Mouse (Mus musculus): Measurements from ENCODE around the gene Tmem132e. TPM values are rescaled to one million over a fixed set of nuclear protein-coding genes. Genes with fewer than 3 reads are reported as not detected.

The Tmem132e gene
- polyA plus RNA-seq, 1 experiment from 2014 or later, result 2.9 TPM

- Histone ChIP-seq H3K4me1 (ENCODE audit: control insufficient read depth, insufficient read depth, low read depth, low read length) (peaks cover 8% of the 10 kb centered on the region), H3K4me2 (ENCODE audit: low read length) (no peak overlapping the region), H3K4me3 (ENCODE audit: low read length) (no peak overlapping the region), H3K27me3 (replicated peaks; ENCODE audit: control insufficient read depth, insufficient read depth, low read length) (no peaks in the 10 kb centered on the region), H3K36me3 (ENCODE audit: control insufficient read depth, insufficient read depth, low read length) (no peaks in the 10 kb centered on the region), H3K9me3 (ENCODE audit: control insufficient read depth, low read length) (no peaks in the 10 kb centered on the region), H3K9ac (ENCODE audit: low read depth, low read length) (no peak overlapping the region), H3K27ac (ENCODE audit: low read depth, low read length) (no peak overlapping the region)
- WGBS, result 20% methylated on average over 9 of the region's 9 CpGs
- peak; percentile 50; the same call in 1 of the 2 replicates for ATAC-seq
Observed at GRCm38 (mm10) chr11:82418337-82419041, 29.8 kb downstream of the Tmem132e start.

GRCm38 (mm10) chr11:82421909-82422308 lies 33.2 kb downstream of the Tmem132e start:
- no peak for ATAC-seq
- Histone ChIP-seq H3K27me3 (replicated peaks; ENCODE audit: control insufficient read depth, insufficient read depth, low read length) (no peaks in the 10 kb centered on the region), H3K9me3 (ENCODE audit: control insufficient read depth, low read length) (no peaks in the 10 kb centered on the region), H3K27ac (ENCODE audit: low read depth, low read length) (no peak overlapping the region), H3K4me3 (ENCODE audit: low read length) (no peak overlapping the region), H3K9ac (ENCODE audit: low read depth, low read length) (no peak overlapping the region), H3K36me3 (ENCODE audit: control insufficient read depth, insufficient read depth, low read length) (no peaks in the 10 kb centered on the region), H3K4me2 (ENCODE audit: low read length) (no peak overlapping the region), H3K4me1 (ENCODE audit: control insufficient read depth, insufficient read depth, low read depth, low read length) (peaks cover 4% of the 10 kb centered on the region; the same call in 1 of the 2 replicates)
- 56% methylated on average over 5 of the region's 5 CpGs for WGBS

GRCm38 (mm10) chr11:82423521-82423920 lies 34.8 kb downstream of the Tmem132e start:
- no peak overlapping the region for H3K9ac ChIP-seq (ENCODE audit: low read depth, low read length)
- H3K4me2 ChIP-seq (ENCODE audit: low read length), result no peak overlapping the region
- WGBS, result 37% methylated on average over 4 of the region's 4 CpGs
- ATAC-seq, result no peak
- H3K27me3 ChIP-seq (replicated peaks; ENCODE audit: control insufficient read depth, insufficient read depth, low read length), result no peaks in the 10 kb centered on the region
- no peaks in the 10 kb centered on the region for H3K36me3 ChIP-seq (ENCODE audit: control insufficient read depth, insufficient read depth, low read length)
- no peak overlapping the region for H3K4me3 ChIP-seq (ENCODE audit: low read length)
- no peaks in the 10 kb centered on the region for H3K4me1 ChIP-seq (ENCODE audit: control insufficient read depth, insufficient read depth, low read depth, low read length)
- H3K9me3 ChIP-seq (ENCODE audit: control insufficient read depth, low read length), result no peaks in the 10 kb centered on the region
- no peak overlapping the region for H3K27ac ChIP-seq (ENCODE audit: low read depth, low read length)

GRCm38 (mm10) chr11:82428801-82429200 lies 40.1 kb downstream of the Tmem132e start:
- Histone ChIP-seq H3K36me3 (ENCODE audit: control insufficient read depth, insufficient read depth, low read length) (no peaks in the 10 kb centered on the region), H3K27me3 (replicated peaks; ENCODE audit: control insufficient read depth, insufficient read depth, low read length) (peaks cover 19% of the 10 kb centered on the region), H3K27ac (ENCODE audit: low read depth, low read length) (no peak overlapping the region), H3K4me1 (ENCODE audit: control insufficient read depth, insufficient read depth, low read depth, low read length) (no peaks in the 10 kb centered on the region), H3K9me3 (ENCODE audit: control insufficient read depth, low read length) (no peaks in the 10 kb centered on the region), H3K9ac (ENCODE audit: low read depth, low read length) (no peak overlapping the region), H3K4me2 (ENCODE audit: low read length) (no peak overlapping the region), H3K4me3 (ENCODE audit: low read length) (no peak overlapping the region)
- WGBS, result 89% methylated on average over 4 of the region's 4 CpGs
- ATAC-seq, result no peak

- 1% methylated on average over 62 of the region's 62 CpGs for WGBS
- Histone ChIP-seq H3K9me3 (ENCODE audit: control insufficient read depth, low read length) (no peaks in the 10 kb centered on the region), H3K27me3 (replicated peaks; ENCODE audit: control insufficient read depth, insufficient read depth, low read length) (peaks cover 47% of the 10 kb centered on the region), H3K36me3 (ENCODE audit: control insufficient read depth, insufficient read depth, low read length) (no peaks in the 10 kb centered on the region), H3K4me2 (ENCODE audit: low read length) (peak overlapping the region; percentile 85), H3K4me1 (ENCODE audit: control insufficient read depth, insufficient read depth, low read depth, low read length) (peaks cover 11% of the 10 kb centered on the region), H3K4me3 (ENCODE audit: low read length) (peak overlapping the region; percentile 57), H3K9ac (ENCODE audit: low read depth, low read length) (peak overlapping the region; percentile 67), H3K27ac (ENCODE audit: low read depth, low read length) (no peak overlapping the region)
- peak; percentile 14; the same call in 1 of the 2 replicates for ATAC-seq
Observed at GRCm38 (mm10) chr11:82434091-82434831, 45.6 kb downstream of the Tmem132e start.

GRCm38 (mm10) chr11:82434832-82435182 lies 46.1 kb downstream of the Tmem132e start:
- peaks cover 47% of the 10 kb centered on the region for H3K27me3 ChIP-seq (replicated peaks; ENCODE audit: control insufficient read depth, insufficient read depth, low read length)
- H3K4me3 ChIP-seq (ENCODE audit: low read length), result peak overlapping the region; percentile 57
- peak overlapping the region; percentile 85 for H3K4me2 ChIP-seq (ENCODE audit: low read length)
- WGBS, result 5% methylated on average over 33 of the region's 36 CpGs
- ATAC-seq, result peak; percentile 27; the same call in 1 of the 2 replicates
- H3K36me3 ChIP-seq (ENCODE audit: control insufficient read depth, insufficient read depth, low read length), result no peaks in the 10 kb centered on the region
- H3K27ac ChIP-seq (ENCODE audit: low read depth, low read length), result no peak overlapping the region
- peaks cover 11% of the 10 kb centered on the region for H3K4me1 ChIP-seq (ENCODE audit: control insufficient read depth, insufficient read depth, low read depth, low read length)
- peak overlapping the region; percentile 67 for H3K9ac ChIP-seq (ENCODE audit: low read depth, low read length)
- no peaks in the 10 kb centered on the region for H3K9me3 ChIP-seq (ENCODE audit: control insufficient read depth, low read length)

- no peak overlapping the region for H3K27ac ChIP-seq (ENCODE audit: low read depth, low read length)
- H3K4me3 ChIP-seq (ENCODE audit: low read length), result no peak overlapping the region
- 75% methylated on average over 9 of the region's 9 CpGs for WGBS
- no peaks in the 10 kb centered on the region for H3K27me3 ChIP-seq (replicated peaks; ENCODE audit: control insufficient read depth, insufficient read depth, low read length)
- peaks cover 2% of the 10 kb centered on the region; the same call in 1 of the 2 replicates for H3K36me3 ChIP-seq (ENCODE audit: control insufficient read depth, insufficient read depth, low read length)
- no peak overlapping the region for H3K9ac ChIP-seq (ENCODE audit: low read depth, low read length)
- no peak overlapping the region for H3K4me2 ChIP-seq (ENCODE audit: low read length)
- H3K9me3 ChIP-seq (ENCODE audit: control insufficient read depth, low read length), result no peaks in the 10 kb centered on the region
- peaks cover 18% of the 10 kb centered on the region for H3K4me1 ChIP-seq (ENCODE audit: control insufficient read depth, insufficient read depth, low read depth, low read length)
- ATAC-seq, result no peak
Observed at GRCm38 (mm10) chr11:82448485-82448884, 59.8 kb downstream of the Tmem132e start.

GRCm38 (mm10) chr11:82452516-82452915 lies 63.8 kb downstream of the Tmem132e start:
- H3K4me3 ChIP-seq (ENCODE audit: low read length), result no peak overlapping the region
- H3K4me2 ChIP-seq (ENCODE audit: low read length), result no peak overlapping the region
- H3K9me3 ChIP-seq (ENCODE audit: control insufficient read depth, low read length), result no peaks in the 10 kb centered on the region
- no peak overlapping the region for H3K9ac ChIP-seq (ENCODE audit: low read depth, low read length)
- WGBS, result 33% methylated on average over 5 of the region's 5 CpGs
- H3K27me3 ChIP-seq (replicated peaks; ENCODE audit: control insufficient read depth, insufficient read depth, low read length), result no peaks in the 10 kb centered on the region
- H3K36me3 ChIP-seq (ENCODE audit: control insufficient read depth, insufficient read depth, low read length), result no peaks in the 10 kb centered on the region
- peak overlapping the region; percentile 5; the same call in 1 of the 2 replicates for H3K27ac ChIP-seq (ENCODE audit: low read depth, low read length)
- ATAC-seq, result no peak
- H3K4me1 ChIP-seq (ENCODE audit: control insufficient read depth, insufficient read depth, low read depth, low read length), result peaks cover 19% of the 10 kb centered on the region

GRCm38 (mm10) chr11:82453230-82453629 lies 64.5 kb downstream of the Tmem132e start:
- H3K36me3 ChIP-seq (ENCODE audit: control insufficient read depth, insufficient read depth, low read length), result no peaks in the 10 kb centered on the region
- 47% methylated on average over 7 of the region's 7 CpGs for WGBS
- no peaks in the 10 kb centered on the region for H3K9me3 ChIP-seq (ENCODE audit: control insufficient read depth, low read length)
- H3K9ac ChIP-seq (ENCODE audit: low read depth, low read length), result 0 out of 2 replicates have a peak overlapping the region, but pooled peaks have one; percentile 28
- ATAC-seq, result peak; percentile 41; the same call in 1 of the 2 replicates
- no peaks in the 10 kb centered on the region for H3K27me3 ChIP-seq (replicated peaks; ENCODE audit: control insufficient read depth, insufficient read depth, low read length)
- H3K4me1 ChIP-seq (ENCODE audit: control insufficient read depth, insufficient read depth, low read depth, low read length), result peaks cover 19% of the 10 kb centered on the region
- no peak overlapping the region for H3K4me3 ChIP-seq (ENCODE audit: low read length)
- H3K4me2 ChIP-seq (ENCODE audit: low read length), result no peak overlapping the region
- peak overlapping the region; percentile 32; the same call in 1 of the 2 replicates for H3K27ac ChIP-seq (ENCODE audit: low read depth, low read length)
